Mouse (Mus musculus) NIH3T3 (cell line): ENCODE measurements around the gene Htra2.

ENCODE experiments used
- DNase-seq: peaks from one replicate; pipeline ENCODE4 v3.0.0-alpha.2; 2012; ENCODE audit warnings: low read depth

Gene Htra2

DNA sequence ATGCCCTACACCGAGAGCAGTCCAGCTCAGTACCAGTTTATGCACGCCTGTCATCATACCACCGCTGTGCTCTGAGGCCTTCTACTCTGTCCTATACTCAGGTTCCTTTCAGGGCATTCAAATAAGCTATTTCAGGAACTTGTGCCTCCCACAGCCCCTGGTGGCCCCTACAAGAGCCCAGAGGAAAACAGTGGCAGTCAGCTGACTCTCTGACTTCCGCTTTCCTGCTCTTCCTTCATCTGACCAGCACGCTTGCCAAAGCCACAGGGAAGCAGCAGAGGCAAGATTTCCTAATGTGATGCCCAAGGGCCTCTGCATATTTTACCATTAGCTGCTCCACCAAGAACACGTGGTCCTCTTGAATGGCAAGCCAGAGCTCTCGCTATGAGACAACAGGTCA is 50.2 kb downstream of the Htra2 start:
- peak; percentile 81 for DNase-seq

DNA sequence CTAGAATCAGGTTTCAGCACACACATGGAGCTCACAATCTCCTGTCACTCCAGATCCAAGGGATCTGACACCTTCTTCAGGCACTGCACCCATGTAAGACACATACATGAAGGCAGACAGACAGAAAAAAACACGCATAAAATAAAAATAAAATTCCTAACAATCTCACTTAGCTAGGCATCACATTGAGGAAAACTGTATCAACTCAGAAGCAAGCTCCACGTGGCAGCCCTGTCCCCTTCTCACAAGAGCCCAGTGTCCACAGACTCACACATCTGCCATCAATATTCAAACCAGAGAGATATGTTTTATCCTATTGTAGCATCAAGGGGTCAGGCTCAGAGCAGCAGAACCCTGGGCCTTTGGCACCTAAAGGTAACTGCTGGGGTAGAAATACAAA is 50.8 kb downstream of the Htra2 start:
- DNase-seq = no peak

DNA sequence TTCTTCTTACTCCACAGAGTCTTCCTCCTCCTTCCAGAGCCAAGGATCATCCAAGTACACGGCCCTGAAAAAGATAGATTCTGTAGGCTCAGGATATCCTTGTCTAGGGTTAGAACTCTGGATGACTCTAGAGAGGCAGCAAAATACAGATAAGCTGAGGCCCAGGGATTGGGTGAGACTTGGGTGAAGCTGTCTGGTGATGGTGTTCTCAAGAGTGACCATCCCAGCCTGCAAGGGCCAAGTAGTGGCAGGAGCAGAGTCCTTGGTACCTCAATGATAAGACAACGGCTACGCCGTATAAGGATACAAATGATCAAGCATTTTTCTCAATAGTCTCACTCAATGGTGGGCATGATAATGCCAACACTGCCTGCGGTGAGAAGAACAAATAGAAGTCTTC is 51.2 kb downstream of the Htra2 start:
- no peak for DNase-seq

DNA sequence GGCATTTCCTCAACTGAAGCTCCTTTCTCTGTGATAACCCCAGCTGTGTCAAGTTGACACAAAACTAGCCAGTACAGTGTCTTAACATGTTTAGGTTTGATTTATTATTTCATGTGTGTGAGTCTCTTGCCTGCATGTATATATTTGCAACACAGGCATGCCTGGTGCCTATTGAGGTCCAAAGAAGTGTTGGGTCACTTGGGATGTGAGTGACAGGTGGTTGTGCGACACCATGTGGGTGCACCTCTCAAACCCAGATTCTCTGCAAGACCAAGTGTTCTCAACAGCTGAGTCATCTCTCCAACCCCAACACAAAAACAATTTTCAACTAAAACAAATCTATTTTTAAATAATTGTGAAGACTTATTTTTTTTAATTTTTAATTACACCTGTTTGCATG is 52.0 kb downstream of the Htra2 start:
- no peak for DNase-seq
